Mouse (Mus musculus) liver, embryonic 14.5 days (tissue): Measurements from ENCODE around the gene Ralgps1. TPM values are rescaled to one million over a fixed set of nuclear protein-coding genes. Genes with fewer than 3 reads are reported as not detected.

Experiments
- ATAC-seq: fragments of 200-750 bp; cut with Nextera tagmentation; 2 replicates; pipeline ENCODE4 v1.8.0; 2017; ENCODE audit warnings: moderate number of reproducible peaks, mild to moderate bottlenecking, moderate library complexity; ENCODE audit not compliant: insufficient read depth
- DNase-seq, 3 experiments: peaks; one replicate each; pipeline ENCODE4 v3.0.0-alpha.2; 2012 to 2013; ENCODE audit warnings: low read depth in 3 of 3, low spot score in 3 of 3
- H3K27ac ChIP-seq: fragments of 300-500 bp; sonication (generic); 2 replicates; pipeline ENCODE4 v1.5.1; 2014; ENCODE audit warnings: moderate library complexity, mild to moderate bottlenecking, control low read depth, inconsistent platforms
- H3K27me3 ChIP-seq: fragments of 300-500 bp; sonication (generic); 2 replicates; pipeline ENCODE4 v1.6.1; 2014; ENCODE audit warnings: mild to moderate bottlenecking, low read length, moderate library complexity; ENCODE audit not compliant: control insufficient read depth, insufficient read depth
- H3K36me3 ChIP-seq: fragments of 300-500 bp; sonication (generic); replicated peaks from 2 replicates; pipeline ENCODE4 v1.6.1; 2014; ENCODE audit warnings: low read depth; ENCODE audit not compliant: control insufficient read depth, insufficient read depth
- H3K4me1 ChIP-seq, 2 experiments: fragments of 200-500 bp in 1 of 2; fragments of 300-500 bp in 1 of 2; sonication (generic) in 1 of 2; replicated peaks; 2 replicates each; pipeline ENCODE4 v1.6.1; 2012 to 2014; ENCODE audit warnings: antibody characterized with exemption in 1 of 2, inconsistent platforms in 1 of 2, low read length in 1 of 2; ENCODE audit not compliant: control insufficient read depth in 2 of 2, insufficient read depth in 2 of 2
- H3K4me2 ChIP-seq: fragments of 300-500 bp; sonication (generic); 2 replicates; pipeline ENCODE4 v1.6.1; 2014; ENCODE audit warnings: low read depth, mild to moderate bottlenecking, control low read depth, moderate library complexity
- H3K4me3 ChIP-seq, 2 experiments: fragments of 200-500 bp in 1 of 2; fragments of 300-500 bp in 1 of 2; sonication (generic) in 1 of 2; 2 replicates each; pipeline ENCODE4 v1.5.1; 2012 to 2014; ENCODE audit warnings: low read depth in 2 of 2, low read length in 2 of 2, mild to moderate bottlenecking in 2 of 2, control low read depth in 1 of 2, inconsistent platforms in 1 of 2, moderate library complexity in 1 of 2; ENCODE audit not compliant: insufficient read depth in 1 of 2
- H3K9ac ChIP-seq: fragments of 300-500 bp; sonication (generic); replicated peaks from 2 replicates; pipeline ENCODE4 v1.6.1; 2014; ENCODE audit warnings: mild to moderate bottlenecking, control low read depth, moderate library complexity
- H3K9me3 ChIP-seq: fragments of 300-500 bp; sonication (generic); 2 replicates; pipeline ENCODE4 v1.6.1; 2016; ENCODE audit warnings: low read length, mixed read lengths; ENCODE audit not compliant: control insufficient read depth
- CTCF ChIP-seq: IDR thresholded peaks from 2 replicates; pipeline ENCODE4 v1.5.1; 2016; ENCODE audit warnings: antibody characterized with exemption, low read depth, control low read depth
- EP300 ChIP-seq: IDR thresholded peaks from 2 replicates; pipeline ENCODE4 v1.6.1; 2016; ENCODE audit warnings: antibody characterized with exemption, low read depth
- WGBS: fragments of 180-500 bp; shearing (Covaris S2); extraction: QIAGEN DNeasy Blood & Tissue Kit; methylation state at CpG from one replicate; pipeline ENCODE4 v1.1.7; 2014; ENCODE audit not compliant: insufficient replicate concordance; 5-methylcytosine and 5-hydroxymethylcytosine counted together
- polyA plus RNA-seq, 2 experiments: library from polyadenylated mRNA; depleted of rRNA in 1 of 2; stranded (reverse) in 1 of 2; unstranded in 1 of 2; fragments of >200 nt; fragmentation: Nextera tagmentation in 1 of 2; extraction: Ambion mirVana in 1 of 2; gene quantifications; 2 replicates each; pipeline versions ENCODE4 v1.2.1 to v1.2.3; 2012 to 2014

The Ralgps1 gene
- polyA plus RNA-seq, 2 experiments = 0.58 to 0.71 TPM

GRCm38 (mm10) chr2:33230701-33231100 is 140.6 kb downstream of the Ralgps1 start:
- Histone ChIP-seq H3K36me3 (no peaks in the 10 kb centered on the region), H3K9me3 (no peaks in the 10 kb centered on the region), H3K4me3 (no peak overlapping the region), H3K27ac (no peak overlapping the region), H3K4me1 (no peaks in the 10 kb centered on the region), H3K27me3 (no peaks in the 10 kb centered on the region), H3K9ac (no peak overlapping the region), H3K4me2 (no peak overlapping the region)
- DNase-seq (no peak), ATAC-seq (no peak)
- TF ChIP-seq CTCF = no peak
- no peak for TF ChIP-seq EP300
- 56% methylated on average over 10 of the region's 10 CpGs for WGBS

GRCm38 (mm10) chr2:33228551-33228950 is 142.7 kb downstream of the Ralgps1 start:
- ATAC-seq (no peak), DNase-seq (no peak)
- Histone ChIP-seq H3K4me2 (no peak overlapping the region), H3K9me3 (no peaks in the 10 kb centered on the region), H3K4me3 (no peak overlapping the region), H3K4me1 (no peaks in the 10 kb centered on the region), H3K36me3 (no peaks in the 10 kb centered on the region), H3K27me3 (no peaks in the 10 kb centered on the region), H3K9ac (no peak overlapping the region), H3K27ac (no peak overlapping the region)
- 79% methylated on average over 15 of the region's 15 CpGs for WGBS
- TF ChIP-seq EP300 = no peak
- no peak for TF ChIP-seq CTCF

GRCm38 (mm10) chr2:33228077-33228476 is 143.2 kb downstream of the Ralgps1 start:
- Histone ChIP-seq H3K4me1 (no peaks in the 10 kb centered on the region), H3K9ac (no peak overlapping the region), H3K27me3 (no peaks in the 10 kb centered on the region), H3K36me3 (no peaks in the 10 kb centered on the region), H3K27ac (no peak overlapping the region), H3K4me2 (no peak overlapping the region), H3K9me3 (no peaks in the 10 kb centered on the region), H3K4me3 (no peak overlapping the region)
- 73% methylated on average over 11 of the region's 11 CpGs for WGBS
- no peak for ATAC-seq
- no peak for DNase-seq
- no peak for TF ChIP-seq EP300
- no peak for TF ChIP-seq CTCF

- Histone ChIP-seq H3K9me3 (no peaks in the 10 kb centered on the region), H3K9ac (no peak overlapping the region), H3K27ac (no peak overlapping the region), H3K36me3 (no peaks in the 10 kb centered on the region), H3K4me2 (no peak overlapping the region), H3K4me3 (no peak overlapping the region), H3K27me3 (no peaks in the 10 kb centered on the region), H3K4me1 (no peaks in the 10 kb centered on the region)
- 63% methylated on average over 7 of the region's 7 CpGs for WGBS
- ATAC-seq (no peak), DNase-seq (no peak)
- no peak for TF ChIP-seq CTCF
- TF ChIP-seq EP300 = no peak
These were observed 145.4 kb downstream of the Ralgps1 start for GRCm38 (mm10) chr2:33225921-33226320.

- Histone ChIP-seq H3K9me3 (no peaks in the 10 kb centered on the region), H3K4me2 (no peak overlapping the region), H3K27me3 (no peaks in the 10 kb centered on the region), H3K9ac (no peak overlapping the region), H3K36me3 (no peaks in the 10 kb centered on the region), H3K4me1 (no peaks in the 10 kb centered on the region), H3K4me3 (no peak overlapping the region), H3K27ac (no peak overlapping the region)
- WGBS = 69% methylated on average over 10 of the region's 10 CpGs
- ATAC-seq = no peak
- DNase-seq = no peak
- TF ChIP-seq EP300 = no peak
- no peak for TF ChIP-seq CTCF
These were observed 147.5 kb downstream of the Ralgps1 start for GRCm38 (mm10) chr2:33223656-33224358.
